Mouse (Mus musculus) layer of hippocampus, adult 2 months (tissue): ENCODE measurements around the gene B130006D01Rik. TPM values are rescaled to one million over a fixed set of nuclear protein-coding genes. Genes with fewer than 3 reads are reported as not detected.
"Not testable (repeated sequence)": the region's sequence is repeated elsewhere in the genome, so short reads cannot be mapped to it uniquely, and the experiment has no call there.

ENCODE experiments used
- DNase-seq, 2 experiments: peaks; one replicate each; pipeline ENCODE4 v3.0.0; 2022; ENCODE audit warnings: low spot score in 2 of 2
- H3K27ac ChIP-seq: fragments of 200-600 bp; 2 replicates; pipeline ENCODE4 v1.8.1; 2022
- H3K4me3 ChIP-seq: fragments of 200-600 bp; 2 replicates; pipeline ENCODE4 v1.8.1; 2022; ENCODE audit warnings: mild to moderate bottlenecking
- CTCF ChIP-seq: fragments of 200-600 bp; conservative IDR thresholded peaks from 2 replicates; pipeline ENCODE4 v1.8.1; 2022; ENCODE audit warnings: antibody characterized with exemption, mild to moderate bottlenecking, moderate library complexity
- total RNA-seq, 2 experiments: library from RNA; stranded (reverse); gene quantifications; 2 replicates each; pipeline ENCODE4 v1.2.3; 2021

B130006D01Rik gene
- total RNA-seq, 2 experiments from 2014 or later: 1.8 to 2.3 TPM

GRCm38 (mm10) chr11:95724466-95724865 is 1.1 kb downstream of the B130006D01Rik start:
- Histone ChIP-seq H3K27ac (no peak overlapping the region), H3K4me3 (no peak overlapping the region)
- no peak for DNase-seq
- no peak for TF ChIP-seq CTCF

GRCm38 (mm10) chr11:95726156-95726555 is 2.8 kb downstream of the B130006D01Rik start:
- no peak for TF ChIP-seq CTCF
- DNase-seq: no peak
- no peak overlapping the region for H3K4me3 ChIP-seq
- H3K27ac ChIP-seq: no peak overlapping the region

GRCm38 (mm10) chr11:95727947-95728346 is 4.6 kb downstream of the B130006D01Rik start:
- no peak for DNase-seq
- no peak for TF ChIP-seq CTCF
- H3K27ac ChIP-seq: no peak overlapping the region
- no peak overlapping the region for H3K4me3 ChIP-seq

- Histone ChIP-seq H3K4me3 (no peak overlapping the region), H3K27ac (no peak overlapping the region)
- no peak for DNase-seq
- TF ChIP-seq CTCF: no peak
Measured at GRCm38 (mm10) chr11:95728916-95729907, 5.8 kb downstream of the B130006D01Rik start.

GRCm38 (mm10) chr11:95734485-95734884 is 11.1 kb downstream of the B130006D01Rik start:
- DNase-seq: no peak
- no peak for TF ChIP-seq CTCF
- Histone ChIP-seq H3K27ac (no peak overlapping the region), H3K4me3 (no peak overlapping the region)

- no peak for TF ChIP-seq CTCF
- DNase-seq: no peak
- H3K4me3 ChIP-seq: no peak overlapping the region
- H3K27ac ChIP-seq: peak overlapping the region; percentile 39; the same call in 1 of the 2 replicates
Measured at GRCm38 (mm10) chr11:95737811-95738210, 14.4 kb downstream of the B130006D01Rik start.

- no peak overlapping the region for H3K4me3 ChIP-seq
- no peak for TF ChIP-seq CTCF
- DNase-seq: no peak
- H3K27ac ChIP-seq: no peak overlapping the region
Measured at GRCm38 (mm10) chr11:95744521-95744920, 21.1 kb downstream of the B130006D01Rik start.

- no peak for DNase-seq
- H3K4me3 ChIP-seq: no peak overlapping the region
- no peak overlapping the region; the same call in 1 of the 2 replicates for H3K27ac ChIP-seq
- TF ChIP-seq CTCF: no peak
Measured at GRCm38 (mm10) chr11:95746821-95747220, 23.4 kb downstream of the B130006D01Rik start.

GRCm38 (mm10) chr11:95748331-95748730 is 24.9 kb downstream of the B130006D01Rik start:
- TF ChIP-seq CTCF: no peak
- H3K27ac ChIP-seq: peak overlapping the region; percentile 3; the same call in 1 of the 2 replicates
- H3K4me3 ChIP-seq: no peak overlapping the region
- no peak for DNase-seq

GRCm38 (mm10) chr11:95749619-95750018 is 26.2 kb downstream of the B130006D01Rik start:
- no peak overlapping the region for H3K27ac ChIP-seq
- no peak for TF ChIP-seq CTCF
- DNase-seq: no peak
- H3K4me3 ChIP-seq: no peak overlapping the region

- TF ChIP-seq CTCF: peak; percentile 91
- DNase-seq: peak; percentile 68 to 82
- Histone ChIP-seq H3K27ac (no peak overlapping the region), H3K4me3 (no peak overlapping the region)
Measured at GRCm38 (mm10) chr11:95750995-95751394, 27.6 kb downstream of the B130006D01Rik start.

- not testable (repeated sequence) for H3K4me3 ChIP-seq, DNase-seq, H3K27ac ChIP-seq
- TF ChIP-seq CTCF: 0 out of 2 replicates have a peak, but pooled peaks have one; percentile 26
Measured at GRCm38 (mm10) chr11:95755137-95755536, 31.8 kb downstream of the B130006D01Rik start.

- H3K27ac ChIP-seq: no peak overlapping the region
- H3K4me3 ChIP-seq: no peak overlapping the region
- DNase-seq: no peak
- no peak for TF ChIP-seq CTCF
Measured at GRCm38 (mm10) chr11:95760521-95760920, 37.1 kb downstream of the B130006D01Rik start.

- TF ChIP-seq CTCF: no peak
- no peak for DNase-seq
- Histone ChIP-seq H3K4me3 (no peak overlapping the region), H3K27ac (no peak overlapping the region)
Measured at GRCm38 (mm10) chr11:95762996-95763395, 39.6 kb downstream of the B130006D01Rik start.
